Mouse (Mus musculus) stomach, embryonic 15.5 days (tissue): ENCODE measurements around the gene Lrrc37a. TPM values are rescaled to one million over a fixed set of nuclear protein-coding genes. Genes with fewer than 3 reads are reported as not detected.
A peak's percentile ranks its signal among the peaks of the same experiment; 100 is the strongest.
"Not testable (repeated sequence)": the region's sequence is repeated elsewhere in the genome, so short reads cannot be mapped to it uniquely, and the experiment has no call there.

ENCODE experiments used
- ATAC-seq: fragments of 200-750 bp; cut with Nextera tagmentation; 2 replicates; pipeline ENCODE4 v1.8.0; 2017; ENCODE audit warnings: low read depth, moderate number of reproducible peaks, moderate TSS enrichment; ENCODE audit not compliant: insufficient read depth, low FRiP score
- H3K27ac ChIP-seq: fragments of 300-500 bp; sonication (generic); 2 replicates; pipeline ENCODE4 v1.5.1; 2015; ENCODE audit warnings: mild to moderate bottlenecking, inconsistent platforms
- H3K27me3 ChIP-seq: fragments of 300-500 bp; sonication (generic); replicated peaks from 2 replicates; pipeline ENCODE4 v1.6.1; 2015; ENCODE audit warnings: inconsistent platforms
- H3K36me3 ChIP-seq: fragments of 300-500 bp; sonication (generic); 2 replicates; pipeline ENCODE4 v1.6.1; 2015; ENCODE audit warnings: inconsistent platforms
- H3K4me1 ChIP-seq: fragments of 300-500 bp; sonication (generic); 2 replicates; pipeline ENCODE4 v1.6.1; 2015; ENCODE audit warnings: inconsistent platforms
- H3K4me2 ChIP-seq: fragments of 300-500 bp; sonication (generic); 2 replicates; pipeline ENCODE4 v1.6.1; 2015; ENCODE audit warnings: mild to moderate bottlenecking, inconsistent platforms
- H3K4me3 ChIP-seq: fragments of 300-500 bp; sonication (generic); replicated peaks from 2 replicates; pipeline ENCODE4 v1.5.1; 2015; ENCODE audit warnings: inconsistent platforms
- H3K9ac ChIP-seq: fragments of 300-500 bp; sonication (generic); 2 replicates; pipeline ENCODE4 v1.6.1; 2015; ENCODE audit warnings: inconsistent platforms
- H3K9me3 ChIP-seq: fragments of 300-500 bp; sonication (generic); 2 replicates; pipeline ENCODE4 v1.6.1; 2016; ENCODE audit warnings: inconsistent platforms
- WGBS: fragments of 180-500 bp; shearing (Covaris S2); methylation state at CpG from one replicate; pipeline ENCODE4 v1.1.7; 2015; 5-methylcytosine and 5-hydroxymethylcytosine counted together
- polyA plus RNA-seq: library from polyadenylated mRNA; unstranded; fragments of >200 nt; fragmentation: Nextera tagmentation; extraction: Ambion mirVana; gene quantifications from 2 replicates; pipeline ENCODE4 v1.2.1, GENCODE M21; 2015

Lrrc37a gene
- not detected in 2 replicates for polyA plus RNA-seq

GRCm38 (mm10) chr11:103504497-103504896 lies at the start of gene Lrrc37a:
Lrrc37a (minus strand) TSS chr11:103504597.
- 89% methylated on average over 12 of the region's 12 CpGs for WGBS
- ATAC-seq: no peak

GRCm38 (mm10) chr11:103534973-103535372 lies 30.6 kb upstream of the Lrrc37a start:
- not testable (repeated sequence) for H3K4me3 ChIP-seq, H3K4me2 ChIP-seq, H3K9me3 ChIP-seq, H3K36me3 ChIP-seq, ATAC-seq, H3K27me3 ChIP-seq, H3K4me1 ChIP-seq, H3K9ac ChIP-seq, H3K27ac ChIP-seq
- 31% methylated on average over 1 of the region's 1 CpGs for WGBS

More at GRCm38 (mm10) chr11:103504497-103504896, at the start of gene Lrrc37a:
- no peaks in the 10 kb centered on the region for H3K4me1 ChIP-seq
- H3K9me3 ChIP-seq: no peaks in the 10 kb centered on the region
- H3K9ac ChIP-seq: no peak within 1 kb of the TSS
- H3K4me2 ChIP-seq: no peak within 1 kb of the TSS
- no peaks in the 10 kb centered on the region for H3K36me3 ChIP-seq
- no peak within 1 kb of the TSS for H3K4me3 ChIP-seq
- no peak within 1 kb of the TSS for H3K27ac ChIP-seq
- H3K27me3 ChIP-seq: no peaks in the 10 kb centered on the region

GRCm38 (mm10) chr11:103512111-103512510 lies 7.7 kb upstream of the Lrrc37a start:
- Histone ChIP-seq H3K36me3 (no peaks in the 10 kb centered on the region), H3K4me2 (no peak overlapping the region), H3K27me3 (no peaks in the 10 kb centered on the region), H3K9ac (no peak overlapping the region), H3K4me3 (no peak overlapping the region), H3K4me1 (no peaks in the 10 kb centered on the region), H3K9me3 (no peaks in the 10 kb centered on the region), H3K27ac (no peak overlapping the region)
- ATAC-seq: no peak
- WGBS: 76% methylated on average over 2 of the region's 2 CpGs

- no peak for ATAC-seq
Measured at GRCm38 (mm10) chr11:103464443-103464842, 40.0 kb downstream of the Lrrc37a start.

GRCm38 (mm10) chr11:103451105-103451504 lies 53.3 kb downstream of the Lrrc37a start:
- H3K36me3 ChIP-seq, H3K4me2 ChIP-seq, ATAC-seq, H3K4me3 ChIP-seq, H3K27ac ChIP-seq, H3K9me3 ChIP-seq, H3K27me3 ChIP-seq, H3K4me1 ChIP-seq, H3K9ac ChIP-seq: not testable (repeated sequence)
- WGBS: 84% methylated on average over 1 of the region's 1 CpGs

More at GRCm38 (mm10) chr11:103464443-103464842, 40.0 kb downstream of the Lrrc37a start:
- WGBS: 75% methylated on average over 7 of the region's 7 CpGs
- Histone ChIP-seq H3K27ac (no peak overlapping the region), H3K4me2 (no peak overlapping the region), H3K4me1 (no peaks in the 10 kb centered on the region), H3K36me3 (no peaks in the 10 kb centered on the region), H3K27me3 (no peaks in the 10 kb centered on the region), H3K9ac (no peak overlapping the region), H3K4me3 (no peak overlapping the region), H3K9me3 (no peaks in the 10 kb centered on the region)

GRCm38 (mm10) chr11:103449721-103450120 lies 54.7 kb downstream of the Lrrc37a start:
- H3K4me1 ChIP-seq, H3K27ac ChIP-seq, H3K9ac ChIP-seq, H3K27me3 ChIP-seq, ATAC-seq, H3K4me2 ChIP-seq, H3K36me3 ChIP-seq, H3K9me3 ChIP-seq, H3K4me3 ChIP-seq: not testable (repeated sequence)
- WGBS: 87% methylated on average over 14 of the region's 14 CpGs

GRCm38 (mm10) chr11:103443678-103444077 lies 60.7 kb downstream of the Lrrc37a start:
- H3K4me3 ChIP-seq: no peak overlapping the region
- no peak overlapping the region for H3K4me2 ChIP-seq
- H3K27ac ChIP-seq: no peak overlapping the region
- H3K27me3 ChIP-seq: no peaks in the 10 kb centered on the region
- no peaks in the 10 kb centered on the region for H3K4me1 ChIP-seq
- H3K36me3 ChIP-seq: no peaks in the 10 kb centered on the region
- no peaks in the 10 kb centered on the region for H3K9me3 ChIP-seq
- no peak overlapping the region for H3K9ac ChIP-seq
- WGBS: 92% methylated on average over 3 of the region's 3 CpGs
- no peak for ATAC-seq

- Histone ChIP-seq H3K4me3 (no peak overlapping the region), H3K27me3 (no peaks in the 10 kb centered on the region), H3K27ac (no peak overlapping the region), H3K9me3 (no peaks in the 10 kb centered on the region), H3K9ac (no peak overlapping the region), H3K4me1 (no peaks in the 10 kb centered on the region), H3K36me3 (no peaks in the 10 kb centered on the region), H3K4me2 (no peak overlapping the region)
- ATAC-seq: no peak
- 79% methylated on average over 5 of the region's 5 CpGs for WGBS
Measured at GRCm38 (mm10) chr11:103436282-103436681, 68.1 kb downstream of the Lrrc37a start.

GRCm38 (mm10) chr11:103425031-103425430 lies 79.4 kb downstream of the Lrrc37a start:
- no peaks in the 10 kb centered on the region for H3K4me1 ChIP-seq
- H3K9me3 ChIP-seq: no peaks in the 10 kb centered on the region
- no peak overlapping the region for H3K4me3 ChIP-seq
- no peak overlapping the region for H3K27ac ChIP-seq
- WGBS: 15% methylated on average over 5 of the region's 5 CpGs
- H3K36me3 ChIP-seq: no peaks in the 10 kb centered on the region
- no peak overlapping the region for H3K4me2 ChIP-seq
- ATAC-seq: no peak
- H3K9ac ChIP-seq: no peak overlapping the region
- no peaks in the 10 kb centered on the region for H3K27me3 ChIP-seq

GRCm38 (mm10) chr11:103419667-103420066 lies 84.7 kb downstream of the Lrrc37a start:
- no peaks in the 10 kb centered on the region for H3K27me3 ChIP-seq
- no peaks in the 10 kb centered on the region for H3K9me3 ChIP-seq
- no peak overlapping the region for H3K4me3 ChIP-seq
- no peak overlapping the region for H3K27ac ChIP-seq
- ATAC-seq: no peak
- H3K4me1 ChIP-seq: no peaks in the 10 kb centered on the region
- whole genome bisulfite sequencing: 76% methylated on average over 13 of the region's 13 CpGs
- no peak overlapping the region for H3K4me2 ChIP-seq
- no peak overlapping the region for H3K9ac ChIP-seq
- no peaks in the 10 kb centered on the region for H3K36me3 ChIP-seq

GRCm38 (mm10) chr11:103419226-103419625 lies 85.2 kb downstream of the Lrrc37a start:
- Histone ChIP-seq H3K9me3 (no peaks in the 10 kb centered on the region), H3K27ac (no peak overlapping the region), H3K4me3 (no peak overlapping the region), H3K27me3 (no peaks in the 10 kb centered on the region), H3K4me1 (no peaks in the 10 kb centered on the region), H3K36me3 (no peaks in the 10 kb centered on the region), H3K9ac (no peak overlapping the region), H3K4me2 (no peak overlapping the region)
- WGBS: 67% methylated on average over 5 of the region's 5 CpGs
- no peak for ATAC-seq

GRCm38 (mm10) chr11:103413516-103413915 lies 90.9 kb downstream of the Lrrc37a start:
- Histone ChIP-seq H3K36me3 (no peaks in the 10 kb centered on the region), H3K9ac (no peak overlapping the region), H3K4me3 (no peak overlapping the region), H3K27ac (peak overlapping the region; percentile 81; the same call in 1 of the 2 replicates), H3K9me3 (no peaks in the 10 kb centered on the region), H3K4me2 (peak overlapping the region; percentile 94), H3K27me3 (no peaks in the 10 kb centered on the region), H3K4me1 (peaks cover 11% of the 10 kb centered on the region; the same call in 1 of the 2 replicates)
- ATAC-seq: no peak
- WGBS: 78% methylated on average over 1 of the region's 1 CpGs

- peak; percentile 27; the same call in 1 of the 2 replicates for ATAC-seq
- H3K36me3 ChIP-seq: no peaks in the 10 kb centered on the region
- under 1% methylated on average over 14 of the region's 14 CpGs for WGBS
- no peaks in the 10 kb centered on the region for H3K9me3 ChIP-seq
- peak overlapping the region; percentile 94 for H3K4me2 ChIP-seq
- peak overlapping the region; percentile 45; the same call in 1 of the 2 replicates for H3K9ac ChIP-seq
- no peaks in the 10 kb centered on the region for H3K27me3 ChIP-seq
- H3K27ac ChIP-seq: peak overlapping the region; percentile 81
- H3K4me1 ChIP-seq: peaks cover 11% of the 10 kb centered on the region; the same call in 1 of the 2 replicates
- H3K4me3 ChIP-seq: peak overlapping the region; percentile 87
Measured at GRCm38 (mm10) chr11:103412950-103413423, 91.4 kb downstream of the Lrrc37a start.
